Mouse (Mus musculus) spleen, adult 2 months (tissue): ENCODE results near the gene Gm49395. TPM values are rescaled to one million over a fixed set of nuclear protein-coding genes. Genes with fewer than 3 reads are reported as not detected.
A peak's percentile ranks its signal among the peaks of the same experiment; 100 is the strongest.

Experiments used
- DNase-seq, 2 experiments: peaks; one replicate each; pipeline versions ENCODE4 v3.0.0 to v3.0.0-alpha.2; 2012 to 2021; ENCODE audit warnings: low spot score in 2 of 2, low read depth in 1 of 2
- H3K27ac ChIP-seq: fragments of 200-500 bp; 2 replicates; pipeline ENCODE4 v1.5.1; 2012; ENCODE audit warnings: low read length, inconsistent platforms; ENCODE audit not compliant: insufficient read depth
- H3K27me3 ChIP-seq: fragments of 200-500 bp; 2 replicates; pipeline ENCODE4 v1.6.1; 2012; ENCODE audit warnings: mild to moderate bottlenecking, moderate library complexity, low read length, inconsistent platforms; ENCODE audit not compliant: control insufficient read depth, insufficient read depth
- H3K36me3 ChIP-seq: fragments of 200-500 bp; 2 replicates; pipeline ENCODE4 v1.6.1; 2012; ENCODE audit warnings: mild to moderate bottlenecking, low read length, inconsistent platforms; ENCODE audit not compliant: control insufficient read depth, insufficient read depth
- H3K4me1 ChIP-seq: fragments of 200-500 bp; 2 replicates; pipeline ENCODE4 v1.6.1; 2011; ENCODE audit warnings: inconsistent platforms; ENCODE audit not compliant: control insufficient read depth, insufficient read depth, insufficient read length
- H3K4me3 ChIP-seq: fragments of 200-500 bp; 2 replicates; pipeline ENCODE4 v1.5.1; 2011; ENCODE audit warnings: mild to moderate bottlenecking, inconsistent platforms; ENCODE audit not compliant: insufficient read depth, insufficient read length; ENCODE audit errors: extremely low read depth
- CTCF ChIP-seq: fragments of 200-500 bp; IDR thresholded peaks from 2 replicates; pipeline ENCODE4 v1.5.1; 2011; ENCODE audit warnings: mild to moderate bottlenecking, inconsistent platforms; ENCODE audit not compliant: insufficient read depth, insufficient read length, insufficient replicate concordance; ENCODE audit errors: extremely low read depth
- POLR2A ChIP-seq: fragments of 200-500 bp; IDR thresholded peaks from 2 replicates; pipeline ENCODE4 v1.6.1; 2011; ENCODE audit warnings: low read depth, low read length, inconsistent platforms
- WGBS: fragments of 180-500 bp; shearing (Covaris S2); methylation state at CpG from one replicate; pipeline ENCODE4 v1.1.7; 2018; 5-methylcytosine and 5-hydroxymethylcytosine counted together
- polyA plus RNA-seq: library from polyadenylated mRNA; depleted of rRNA; stranded (reverse); fragments of >200 nt; gene quantifications from 2 replicates; pipeline ENCODE4 v1.2.3, GENCODE M21; 2012

The Gm49395 gene
- polyA plus RNA-seq, 1 experiment, result 3.4 TPM

DNA sequence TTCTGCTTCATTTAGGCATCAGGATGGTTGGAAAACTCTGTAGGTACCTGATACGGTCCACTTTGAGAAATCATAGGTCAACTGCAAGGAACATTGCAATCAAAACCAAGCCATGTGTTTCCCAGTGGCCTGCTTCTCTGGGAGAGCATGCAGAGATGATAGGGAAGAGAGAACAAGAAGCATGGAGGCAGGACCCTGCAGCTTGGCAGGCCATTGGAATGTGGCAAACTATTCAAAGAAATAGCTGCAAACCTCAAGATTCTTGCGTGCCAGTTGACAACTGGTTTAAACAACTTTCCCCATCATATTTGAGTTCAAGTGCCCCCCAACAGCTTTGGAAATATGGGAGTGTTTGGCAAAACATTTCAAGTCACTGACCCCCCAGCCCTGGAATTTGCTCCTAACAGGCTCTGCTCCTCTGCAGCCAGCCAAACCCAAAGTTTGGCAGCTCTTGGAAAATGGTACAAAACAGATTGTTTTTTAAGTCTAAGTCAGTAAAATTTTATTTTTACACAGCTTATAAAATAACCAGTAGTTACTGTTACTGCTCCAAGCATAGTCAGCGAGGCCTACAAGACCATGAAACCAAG, 21.6 kb downstream of the Gm49395 start:
- H3K27me3 ChIP-seq, result no peaks in the 10 kb centered on the region
- no peak overlapping the region for H3K4me3 ChIP-seq
- H3K4me1 ChIP-seq, result no peaks in the 10 kb centered on the region
- H3K27ac ChIP-seq, result 0 out of 2 replicates have a peak overlapping the region, but pooled peaks have one; percentile 46
- DNase-seq, result no peak
- 85% methylated on average over 3 of the region's 3 CpGs for WGBS
- no peak for TF ChIP-seq POLR2A
- H3K36me3 ChIP-seq, result no peaks in the 10 kb centered on the region

- Histone ChIP-seq H3K4me3 (no peak overlapping the region), H3K27me3 (no peaks in the 10 kb centered on the region), H3K4me1 (no peaks in the 10 kb centered on the region; the same call in 1 of the 2 replicates), H3K36me3 (no peaks in the 10 kb centered on the region), H3K27ac (no peak overlapping the region)
- WGBS, result 78% methylated on average over 6 of the region's 6 CpGs
- TF ChIP-seq CTCF (no peak), POLR2A (no peak)
- DNase-seq, result no peak
Measured at GRCm38 (mm10) chr13:115078997-115079685, 22.6 kb downstream of the Gm49395 start.

- Histone ChIP-seq H3K4me3 (no peak overlapping the region), H3K4me1 (no peaks in the 10 kb centered on the region; the same call in 1 of the 2 replicates), H3K36me3 (no peaks in the 10 kb centered on the region), H3K27me3 (no peaks in the 10 kb centered on the region), H3K27ac (no peak overlapping the region; the same call in 1 of the 2 replicates)
- TF ChIP-seq POLR2A (no peak), CTCF (no peak)
- 49% methylated on average over 9 of the region's 9 CpGs for WGBS
- DNase-seq, result no peak
Measured at GRCm38 (mm10) chr13:115077346-115078134, 24.2 kb downstream of the Gm49395 start.

GRCm38 (mm10) chr13:115072386-115072785, 29.3 kb downstream of the Gm49395 start:
- WGBS, result 87% methylated on average over 6 of the region's 6 CpGs
- H3K4me3 ChIP-seq, result no peak overlapping the region
- H3K36me3 ChIP-seq, result no peaks in the 10 kb centered on the region
- H3K4me1 ChIP-seq, result no peaks in the 10 kb centered on the region; the same call in 1 of the 2 replicates
- DNase-seq, result no peak
- TF ChIP-seq CTCF (no peak), POLR2A (no peak)
- H3K27ac ChIP-seq, result no peak overlapping the region
- H3K27me3 ChIP-seq, result no peaks in the 10 kb centered on the region

DNA sequence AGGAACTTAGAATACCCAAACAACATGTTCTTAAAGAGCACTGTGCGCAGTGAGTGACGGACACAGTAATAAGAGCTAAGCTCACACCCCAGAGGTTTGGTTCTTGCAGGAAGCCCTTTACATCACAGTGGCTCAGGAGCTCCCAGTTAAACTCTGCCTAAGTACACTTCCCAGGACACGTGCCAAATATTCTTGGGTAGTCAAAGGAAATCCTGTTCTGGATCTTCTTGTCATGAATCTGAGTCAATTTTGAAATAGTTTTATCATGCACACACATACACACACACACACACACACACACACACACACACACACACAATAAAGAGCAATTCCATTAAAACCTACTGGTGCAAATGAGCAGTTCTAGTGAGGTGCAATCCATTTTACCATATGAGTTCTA, 30.3 kb downstream of the Gm49395 start:
- no peak overlapping the region for H3K4me3 ChIP-seq
- H3K27me3 ChIP-seq, result no peaks in the 10 kb centered on the region
- no peaks in the 10 kb centered on the region for H3K36me3 ChIP-seq
- DNase-seq, result no peak
- no peaks in the 10 kb centered on the region; the same call in 1 of the 2 replicates for H3K4me1 ChIP-seq
- TF ChIP-seq POLR2A (no peak), CTCF (no peak)
- no peak overlapping the region for H3K27ac ChIP-seq
- 87% methylated on average over 3 of the region's 3 CpGs for WGBS

- 93% methylated on average over 1 of the region's 1 CpGs for WGBS
- TF ChIP-seq POLR2A (no peak), CTCF (no peak)
- no peaks in the 10 kb centered on the region for H3K4me1 ChIP-seq
- no peak overlapping the region for H3K4me3 ChIP-seq
- no peak for DNase-seq
- H3K27ac ChIP-seq, result no peak overlapping the region
- no peaks in the 10 kb centered on the region for H3K36me3 ChIP-seq
- no peaks in the 10 kb centered on the region for H3K27me3 ChIP-seq
Measured at GRCm38 (mm10) chr13:115067968-115068330, 33.8 kb downstream of the Gm49395 start.
